Mouse (Mus musculus): Measurements from ENCODE around the gene Tfap2a.

Tfap2a gene

GRCm38 (mm10) chr13:40734316-40734965, 3.7 kb downstream of the Tfap2a start:
- no peak for DNase-seq (ENCODE audit: low read depth, low spot score)

GRCm38 (mm10) chr13:40733542-40734151, 4.5 kb downstream of the Tfap2a start:
- DNase-seq (ENCODE audit: low read depth, low spot score), result no peak

GRCm38 (mm10) chr13:40732816-40733541, 5.2 kb downstream of the Tfap2a start:
- DNase-seq (ENCODE audit: low read depth, low spot score), result no peak

- no peak for DNase-seq (ENCODE audit: low read depth, low spot score)
Observed at GRCm38 (mm10) chr13:40732085-40732484, 6.1 kb downstream of the Tfap2a start.

GRCm38 (mm10) chr13:40731179-40731841, 6.9 kb downstream of the Tfap2a start:
- DNase-seq (ENCODE audit: low read depth, low spot score), result no peak

GRCm38 (mm10) chr13:40730651-40731178, 7.5 kb downstream of the Tfap2a start:
- peak; percentile 59 for DNase-seq (ENCODE audit: low read depth, low spot score)

GRCm38 (mm10) chr13:40729592-40730431, 8.4 kb downstream of the Tfap2a start:
- no peak for DNase-seq (ENCODE audit: low read depth, low spot score)

- DNase-seq (ENCODE audit: low read depth, low spot score), result no peak
Observed at GRCm38 (mm10) chr13:40729037-40729436, 9.1 kb downstream of the Tfap2a start.

GRCm38 (mm10) chr13:40728626-40728990, 9.6 kb downstream of the Tfap2a start:
- no peak for DNase-seq (ENCODE audit: low read depth, low spot score)

GRCm38 (mm10) chr13:40727731-40728625, 10.2 kb downstream of the Tfap2a start:
- DNase-seq (ENCODE audit: low read depth, low spot score), result no peak

- no peak for DNase-seq (ENCODE audit: low read depth, low spot score)
Observed at GRCm38 (mm10) chr13:40725924-40726323, 12.3 kb downstream of the Tfap2a start.

GRCm38 (mm10) chr13:40723598-40723920, 14.6 kb downstream of the Tfap2a start:
- DNase-seq (ENCODE audit: low read depth, low spot score), result no peak

- DNase-seq (ENCODE audit: low read depth, low spot score), result peak; percentile 95
Observed at GRCm38 (mm10) chr13:40722741-40723597, 15.2 kb downstream of the Tfap2a start.

- no peak for DNase-seq (ENCODE audit: low read depth, low spot score)
Observed at GRCm38 (mm10) chr13:40719741-40720082, 18.5 kb downstream of the Tfap2a start.

- DNase-seq (ENCODE audit: low read depth, low spot score), result no peak
Observed at GRCm38 (mm10) chr13:40719066-40719740, 19.0 kb downstream of the Tfap2a start.

- DNase-seq (ENCODE audit: low read depth, low spot score), result no peak
Observed at GRCm38 (mm10) chr13:40716771-40717716, 21.1 kb downstream of the Tfap2a start.

- DNase-seq (ENCODE audit: low read depth, low spot score), result no peak
Observed at GRCm38 (mm10) chr13:40714531-40714930, 23.6 kb downstream of the Tfap2a start.

- DNase-seq (ENCODE audit: low read depth, low spot score), result no peak
Observed at GRCm38 (mm10) chr13:40713681-40714080, 24.5 kb downstream of the Tfap2a start.
